Mouse (Mus musculus): ENCODE data around the gene Ano4. TPM values are rescaled to one million over a fixed set of nuclear protein-coding genes. Genes with fewer than 3 reads are reported as not detected.
A peak's percentile ranks its signal among the peaks of the same experiment; 100 is the strongest.

The Ano4 gene
- total RNA-seq, 2 experiments from 2014 or later = not detected

DNA sequence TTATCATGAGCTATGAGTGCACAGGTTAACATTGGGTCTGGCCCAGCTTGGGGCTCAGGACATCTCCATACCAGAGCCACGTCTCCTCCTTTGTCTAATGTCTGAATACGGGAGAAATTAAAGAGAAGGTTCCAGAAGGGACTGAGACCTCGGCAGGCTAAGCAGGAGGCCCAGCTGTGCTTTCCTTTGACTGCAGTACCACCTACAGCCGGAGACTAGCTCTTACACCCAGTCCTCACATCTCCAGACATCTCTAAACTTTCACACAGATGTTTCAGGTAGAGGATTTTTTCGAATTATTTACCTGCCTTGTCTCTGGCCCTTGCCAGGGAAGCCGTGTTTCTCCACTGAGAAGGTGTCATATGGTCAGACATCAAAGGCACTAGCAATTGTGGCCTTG lies 53.9 kb downstream of the Ano4 start:
- no peak for ATAC-seq (replicated peaks; ENCODE audit: poor library complexity, severe bottlenecking)

DNA sequence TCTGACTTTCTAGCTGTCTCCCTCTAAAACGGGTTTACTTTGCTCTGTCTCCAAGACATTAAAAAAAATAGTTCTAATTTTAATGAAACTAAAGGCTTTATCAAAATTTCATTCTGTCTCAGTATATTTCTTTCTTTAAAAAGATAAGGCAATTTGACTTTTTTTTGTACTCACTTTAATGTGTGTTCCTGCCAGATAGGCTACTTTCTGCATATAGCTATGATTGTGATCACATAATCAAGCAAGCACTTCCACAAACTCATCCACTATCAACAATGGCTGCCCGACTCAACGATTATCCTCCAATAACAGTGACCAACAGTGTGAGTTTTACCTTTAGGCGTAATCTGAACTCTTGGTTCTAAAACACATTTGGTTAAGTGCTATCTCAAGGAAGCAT lies 55.3 kb downstream of the Ano4 start:
- ATAC-seq (replicated peaks; ENCODE audit: poor library complexity, severe bottlenecking) = no peak

DNA sequence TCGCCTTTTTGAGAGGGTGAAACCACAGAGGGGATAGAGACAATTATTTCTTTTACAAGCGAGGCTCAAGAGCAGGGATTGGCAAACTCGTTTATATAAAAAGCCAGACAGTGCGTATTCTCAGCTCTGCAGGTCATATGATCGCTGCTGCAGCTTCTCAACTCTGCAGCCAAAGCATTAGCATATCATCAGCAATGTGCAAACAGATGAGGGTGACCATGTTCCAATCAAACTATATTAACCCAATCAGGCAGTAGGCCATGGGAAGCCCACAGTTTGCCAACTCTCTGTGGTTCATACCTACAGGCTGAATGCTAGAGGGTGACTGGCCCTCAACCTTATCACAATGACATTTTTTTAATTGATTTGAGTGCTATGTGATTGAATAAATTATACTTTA lies 64.2 kb downstream of the Ano4 start:
- no peak for ATAC-seq (replicated peaks; ENCODE audit: poor library complexity, severe bottlenecking)

DNA sequence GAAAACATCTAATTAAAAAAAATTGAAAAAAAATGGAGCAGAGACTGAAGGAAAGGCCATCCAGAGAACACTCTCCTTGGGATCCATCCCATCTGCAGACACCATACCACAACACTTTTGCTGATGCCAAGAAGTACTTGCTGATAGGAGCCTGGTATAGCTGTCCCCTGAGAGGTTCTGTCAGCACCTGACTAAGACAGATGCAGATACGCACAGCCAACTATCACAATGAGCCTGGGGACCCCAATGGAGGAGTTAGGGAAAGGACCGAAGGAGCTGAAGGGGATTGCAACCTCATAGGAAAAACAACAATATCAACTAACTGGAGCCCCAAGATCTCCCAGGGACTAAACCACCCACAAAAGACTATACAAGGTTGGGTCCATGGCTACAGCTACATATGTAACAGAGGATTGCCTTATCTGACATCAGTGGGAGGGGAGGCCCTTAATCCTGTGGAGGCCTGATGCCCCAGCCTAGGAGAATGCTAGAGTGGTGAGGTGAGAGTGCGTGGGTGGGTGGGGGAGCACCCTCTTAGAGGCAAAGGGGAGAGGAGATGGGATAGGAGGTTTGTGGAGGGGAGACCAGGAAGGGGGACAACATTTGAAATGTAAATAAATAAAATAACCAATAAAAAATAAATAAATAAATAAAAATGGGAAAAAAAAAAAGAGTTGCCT lies 71.4 kb downstream of the Ano4 start:
- no peak for ATAC-seq (replicated peaks; ENCODE audit: poor library complexity, severe bottlenecking)

DNA sequence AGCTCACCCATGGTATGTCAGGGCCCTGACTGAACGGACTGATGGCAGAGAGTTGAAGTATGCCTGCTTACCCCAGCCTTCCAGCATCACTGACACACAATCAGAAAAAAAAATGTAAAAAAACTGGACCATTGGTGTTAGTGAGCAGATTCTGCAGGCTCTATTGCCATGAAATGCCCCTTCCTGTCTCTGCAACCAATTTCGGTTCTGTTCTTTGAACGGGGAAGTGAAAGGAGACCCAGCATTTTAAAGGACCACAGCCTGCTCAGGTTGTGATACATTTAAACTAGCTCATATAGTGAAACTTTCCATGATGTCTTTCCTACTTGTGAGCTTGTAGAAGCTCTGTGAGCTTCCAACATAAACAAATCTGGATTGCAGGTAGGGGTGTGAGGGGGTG lies 77.2 kb downstream of the Ano4 start:
- ATAC-seq (replicated peaks; ENCODE audit: poor library complexity, severe bottlenecking) = peak; percentile 80

DNA sequence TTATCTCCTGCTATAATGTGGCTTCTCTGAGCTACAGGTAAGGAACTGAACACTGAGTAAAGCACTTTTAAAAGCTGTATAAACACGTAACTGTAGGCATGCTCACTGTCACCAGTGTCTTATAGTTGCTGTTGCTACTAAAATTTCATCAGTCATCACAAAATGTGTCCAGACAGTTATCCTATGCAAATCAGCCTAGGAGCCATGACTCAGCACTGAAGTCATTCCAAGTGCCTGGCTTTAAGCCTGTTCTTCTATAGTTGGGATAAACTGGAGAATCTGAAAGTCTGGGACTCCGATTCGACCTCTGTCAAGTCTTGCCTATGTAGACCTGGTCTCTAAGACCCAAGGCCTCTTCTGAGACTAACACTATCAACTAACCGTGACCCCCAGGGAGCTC lies 81.2 kb downstream of the Ano4 start:
- no peak for ATAC-seq (replicated peaks; ENCODE audit: poor library complexity, severe bottlenecking)

DNA sequence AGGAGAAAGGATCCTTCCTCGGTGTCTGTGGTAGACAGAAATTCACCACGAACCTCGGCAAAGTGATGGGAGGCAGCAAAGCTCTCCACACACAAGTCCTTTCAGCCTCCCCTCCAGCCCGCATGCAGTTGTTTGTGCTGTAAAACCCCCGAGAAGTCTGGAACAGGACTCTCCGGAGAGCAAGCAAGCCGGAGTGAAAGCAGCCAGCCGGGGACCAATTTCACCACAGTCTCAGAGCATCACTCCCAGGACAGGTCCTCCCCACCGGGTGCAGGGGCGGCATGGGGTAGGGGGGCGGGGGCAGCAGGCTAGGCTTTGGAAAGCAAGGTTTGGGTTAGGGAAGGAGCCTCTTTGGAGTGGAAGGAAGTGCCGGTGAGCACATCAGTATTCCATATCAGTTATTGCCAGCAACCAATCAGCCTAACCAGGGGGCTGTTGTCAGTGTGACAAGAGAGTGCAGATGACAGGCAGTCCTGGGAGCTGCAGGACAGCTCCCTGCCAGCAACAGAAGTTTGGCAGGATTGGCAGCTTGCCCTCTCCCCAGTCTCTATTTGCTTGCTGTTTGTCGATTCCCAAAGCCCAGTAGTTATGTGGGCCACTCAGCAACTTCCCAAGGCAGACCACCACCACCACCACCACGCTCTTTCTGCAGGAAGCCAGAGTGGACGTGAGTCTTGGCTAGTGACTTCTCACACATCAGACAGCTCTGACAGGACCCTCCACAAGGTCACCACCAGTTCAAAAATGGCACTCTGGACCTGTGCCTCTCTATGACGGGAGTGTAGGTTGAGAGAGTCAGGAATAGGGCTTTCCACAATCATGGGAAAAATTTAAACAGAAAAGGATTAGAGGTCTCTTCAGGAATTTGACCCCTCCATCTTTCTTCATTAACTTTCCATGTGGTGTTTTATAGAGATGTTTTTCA lies 86.8 kb downstream of the Ano4 start:
- no peak for ATAC-seq (replicated peaks; ENCODE audit: poor library complexity, severe bottlenecking)

DNA sequence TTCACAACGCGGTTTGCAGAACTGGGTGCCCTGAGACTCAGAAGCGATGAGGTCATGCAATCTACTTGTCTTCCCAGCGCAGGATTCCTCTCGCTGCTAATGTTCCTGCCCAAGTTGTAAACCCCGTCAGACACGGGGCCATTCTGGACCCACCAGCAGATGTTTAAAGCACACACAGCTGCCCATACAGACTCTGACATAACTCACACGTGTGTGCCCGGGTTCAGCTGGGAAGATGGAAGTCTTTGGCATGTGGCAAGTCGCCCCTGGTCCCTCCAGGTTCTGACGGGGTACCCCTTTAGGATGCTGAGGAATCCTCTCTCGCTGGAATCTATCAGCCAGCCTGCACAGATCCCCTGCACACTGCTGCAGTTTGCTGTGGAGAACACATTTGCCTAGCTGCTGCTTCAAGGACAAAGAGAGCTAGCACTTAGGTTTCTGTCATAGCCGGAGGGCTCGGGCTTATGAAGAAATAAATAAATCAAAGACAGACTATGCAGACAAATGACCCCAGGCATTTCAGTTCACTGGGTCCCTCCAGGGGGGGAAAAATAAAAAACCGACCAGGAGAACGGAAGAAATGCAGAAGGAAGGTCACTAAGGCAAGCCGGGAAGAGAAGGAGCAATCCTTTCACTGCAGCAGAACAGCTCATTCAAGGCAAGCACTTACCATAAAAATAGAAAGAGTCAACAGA lies 87.7 kb downstream of the Ano4 start:
- no peak for ATAC-seq (replicated peaks; ENCODE audit: poor library complexity, severe bottlenecking)

DNA sequence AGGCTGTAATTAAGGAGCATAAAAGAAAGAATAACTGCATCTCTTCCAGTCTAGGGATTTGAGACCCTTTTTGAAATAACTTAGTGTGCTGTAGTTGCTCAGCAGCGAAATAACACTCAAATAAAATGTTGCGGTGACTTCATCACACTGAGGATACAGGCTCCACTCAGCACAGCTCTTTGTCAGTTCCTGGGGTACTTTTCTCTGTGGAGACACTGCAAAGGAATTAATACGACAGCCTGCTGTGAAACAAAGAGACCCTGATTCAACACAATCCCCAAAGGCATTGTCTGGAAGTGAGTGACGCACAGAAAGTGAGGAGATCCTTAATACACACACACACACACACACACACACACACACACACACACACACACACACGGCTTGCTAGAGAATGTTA lies 89.8 kb downstream of the Ano4 start:
- ATAC-seq (replicated peaks; ENCODE audit: poor library complexity, severe bottlenecking) = no peak

DNA sequence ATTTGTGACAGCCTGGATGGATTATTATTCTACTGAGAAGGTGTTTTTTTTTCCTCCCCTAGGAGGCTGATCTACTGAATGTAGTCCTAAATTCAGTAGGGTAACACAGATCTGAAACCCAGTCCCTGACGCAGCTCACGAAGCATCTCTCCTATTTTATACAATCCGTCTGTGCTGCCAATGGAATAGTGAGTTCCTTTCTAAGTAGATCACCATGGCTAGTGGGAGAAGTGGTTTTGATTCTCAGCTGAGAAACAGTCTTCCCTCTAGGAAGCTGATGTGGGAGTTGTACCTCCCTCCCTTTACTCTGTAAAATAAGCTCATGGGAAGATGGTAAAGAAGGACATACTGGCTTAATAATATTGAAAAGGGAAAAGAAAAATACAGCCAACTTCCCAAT lies 90.8 kb downstream of the Ano4 start:
- ATAC-seq (replicated peaks; ENCODE audit: poor library complexity, severe bottlenecking) = no peak

DNA sequence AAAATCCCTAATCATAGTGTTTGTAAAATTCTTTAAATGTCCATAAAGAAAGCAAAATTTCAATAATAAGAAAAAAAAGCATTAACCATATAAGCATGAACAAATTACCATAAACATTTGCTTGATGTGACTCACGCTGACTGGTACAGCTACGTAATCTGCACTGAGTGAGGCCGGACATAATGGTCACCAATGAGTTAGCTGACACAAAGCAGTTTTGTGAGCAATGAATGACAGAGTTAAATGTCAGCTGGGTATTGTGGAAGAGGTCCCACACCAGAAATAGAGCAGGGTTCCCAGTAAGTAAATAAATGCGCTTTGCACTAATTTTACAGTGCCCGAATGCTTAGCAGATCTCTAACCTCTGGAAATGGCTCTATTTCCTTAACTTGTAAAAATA lies 91.9 kb downstream of the Ano4 start:
- ATAC-seq (replicated peaks; ENCODE audit: poor library complexity, severe bottlenecking) = no peak

DNA sequence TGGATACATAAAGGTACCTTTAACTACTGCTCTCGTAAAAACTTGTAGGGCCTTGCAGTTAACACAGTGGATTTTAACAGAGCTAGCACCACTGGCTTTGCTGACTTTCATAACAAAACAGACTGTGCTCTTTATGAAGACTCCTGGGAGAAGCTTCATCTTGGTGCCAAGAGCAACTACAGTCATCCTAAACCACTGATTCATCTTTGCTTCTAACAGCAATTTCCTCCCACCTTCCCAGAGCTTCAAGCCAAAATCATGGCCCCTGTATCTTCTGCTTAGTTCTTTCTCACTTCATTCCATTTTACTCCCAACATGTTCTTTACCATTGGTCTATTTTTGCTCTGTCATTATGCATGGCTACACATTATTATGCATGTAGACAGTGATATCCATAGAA lies 100.8 kb downstream of the Ano4 start:
- ATAC-seq (replicated peaks; ENCODE audit: poor library complexity, severe bottlenecking) = no peak

DNA sequence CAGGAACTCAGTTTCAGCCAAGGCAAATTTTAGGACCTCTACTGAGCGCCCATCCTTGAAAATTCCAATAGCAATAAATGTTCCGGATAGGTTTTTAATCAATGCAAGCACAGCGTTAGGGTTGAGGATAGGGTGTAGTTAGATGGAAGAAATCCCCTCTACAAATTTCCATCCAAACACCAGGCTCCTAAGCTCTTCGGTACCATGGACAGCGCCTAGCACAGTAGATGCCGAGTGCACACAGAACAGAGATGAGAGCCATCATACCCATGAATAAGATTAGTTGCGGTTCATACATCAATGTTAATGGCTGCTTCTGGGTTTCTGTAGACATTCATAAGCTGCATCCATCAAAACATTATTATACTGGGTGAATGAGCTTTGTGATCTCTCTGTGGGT lies 120.0 kb downstream of the Ano4 start:
- no peak; the same call in 1 of the 2 replicates for ATAC-seq (replicated peaks; ENCODE audit: poor library complexity, severe bottlenecking)

DNA sequence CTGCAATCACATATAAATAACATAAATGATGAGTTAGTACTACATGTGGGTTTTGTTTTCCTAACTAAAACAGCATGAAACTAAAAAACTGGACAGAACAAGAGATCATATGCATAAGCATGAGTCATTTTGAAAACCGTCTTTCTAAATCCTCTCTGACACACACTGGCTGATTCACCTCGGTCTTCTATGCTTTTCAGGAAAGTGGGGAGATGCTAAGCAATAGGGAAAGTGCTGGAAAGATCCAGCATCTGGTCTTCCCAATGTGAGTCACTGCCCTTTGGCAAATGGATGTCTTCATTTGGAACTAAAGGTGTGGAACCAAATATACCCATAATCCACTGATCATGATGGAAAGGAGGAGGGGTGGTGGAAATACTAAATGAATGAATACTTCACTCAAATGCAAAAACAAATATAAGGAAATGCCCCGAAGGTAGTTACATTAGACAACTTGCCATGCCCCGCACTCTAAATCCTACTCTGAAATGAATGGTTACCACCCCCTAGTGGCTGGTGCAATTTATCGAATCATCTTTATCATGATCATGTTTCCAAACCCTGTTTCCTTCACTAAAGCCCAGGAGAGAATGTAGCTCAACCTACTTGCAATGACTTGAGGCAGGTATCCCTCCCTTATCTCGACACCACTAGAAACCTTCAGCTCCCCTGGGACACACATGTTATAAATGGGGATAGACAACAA lies 122.1 kb downstream of the Ano4 start:
- no peak for ATAC-seq (replicated peaks; ENCODE audit: poor library complexity, severe bottlenecking)

DNA sequence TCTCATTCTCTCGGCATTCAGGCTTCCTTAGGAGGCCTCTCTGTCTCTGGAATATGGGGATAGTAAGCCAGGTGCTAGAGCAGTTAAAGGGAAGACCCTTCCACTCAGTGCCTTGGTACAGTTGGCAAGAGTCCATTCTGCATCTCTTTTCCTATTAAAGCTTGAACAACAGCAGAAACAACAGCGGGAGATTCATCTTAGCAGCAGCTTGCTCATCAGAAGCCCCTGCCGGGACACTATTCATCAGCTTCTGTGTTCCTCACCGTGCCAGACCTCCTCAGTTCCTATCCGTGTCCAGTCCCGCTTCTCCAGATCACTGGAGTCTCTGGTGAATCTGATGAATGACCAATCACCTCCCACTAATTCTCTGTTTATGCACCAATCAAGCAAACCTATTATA lies 128.5 kb downstream of the Ano4 start:
- ATAC-seq (replicated peaks; ENCODE audit: poor library complexity, severe bottlenecking) = no peak

DNA sequence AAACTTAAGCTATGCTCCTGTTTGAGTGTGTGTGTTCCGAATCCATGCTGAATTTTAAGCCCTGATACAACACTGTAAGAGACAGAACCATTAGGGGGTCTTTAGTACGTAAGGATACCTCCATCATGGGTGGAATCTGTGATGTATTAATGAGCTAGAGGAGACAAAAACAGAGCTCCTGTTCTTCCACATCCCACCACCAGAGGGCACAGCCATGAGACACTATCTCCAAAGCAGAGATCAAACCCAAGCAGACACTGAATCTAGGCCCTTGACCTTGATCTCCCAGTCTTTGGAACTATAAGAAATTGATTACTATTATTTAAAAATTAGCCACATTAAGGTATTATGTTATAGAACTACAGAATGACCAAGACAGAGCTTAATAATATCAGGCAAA lies 138.7 kb downstream of the Ano4 start:
- peak; percentile 58; the same call in 1 of the 2 replicates for ATAC-seq (replicated peaks; ENCODE audit: poor library complexity, severe bottlenecking)

DNA sequence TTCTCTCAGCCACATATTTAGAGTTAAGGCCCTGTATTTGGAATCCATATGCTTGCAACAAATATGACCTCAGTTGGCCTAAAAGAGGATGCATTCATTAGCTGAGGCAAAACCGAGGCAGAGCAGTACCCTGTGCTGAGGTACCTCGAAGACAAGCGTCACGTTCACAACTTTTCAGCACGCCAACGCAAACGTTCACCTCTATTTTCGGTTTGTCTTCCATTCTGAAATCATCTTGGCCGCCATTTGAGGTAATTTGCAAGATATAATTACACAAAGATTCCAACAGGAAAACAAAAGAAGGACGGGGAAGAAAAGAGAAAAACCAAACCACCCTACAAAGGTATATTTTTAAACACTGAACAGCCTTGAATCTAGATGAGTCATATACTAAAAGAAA lies 148.1 kb downstream of the Ano4 start:
- no peak for ATAC-seq (replicated peaks; ENCODE audit: poor library complexity, severe bottlenecking)

DNA sequence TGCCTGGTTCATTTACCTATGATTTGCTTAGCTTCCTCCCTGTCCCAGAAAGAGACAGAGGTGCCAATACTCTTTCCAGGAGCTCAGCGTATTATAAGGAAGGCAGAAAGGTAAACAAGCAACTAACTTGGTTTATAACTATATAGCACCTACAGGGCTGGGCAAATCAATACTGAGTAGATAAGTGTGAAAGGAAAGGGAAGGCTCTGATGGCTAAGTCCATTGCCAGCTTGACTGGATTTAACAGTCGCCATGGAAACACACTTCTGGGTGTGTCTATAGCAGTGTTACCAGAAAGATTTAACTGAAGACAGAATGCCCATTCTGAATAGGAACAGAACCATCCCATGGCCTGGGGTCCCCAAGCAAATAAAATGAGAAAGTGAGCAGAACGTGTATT lies 149.5 kb downstream of the Ano4 start:
- no peak for ATAC-seq (replicated peaks; ENCODE audit: poor library complexity, severe bottlenecking)

DNA sequence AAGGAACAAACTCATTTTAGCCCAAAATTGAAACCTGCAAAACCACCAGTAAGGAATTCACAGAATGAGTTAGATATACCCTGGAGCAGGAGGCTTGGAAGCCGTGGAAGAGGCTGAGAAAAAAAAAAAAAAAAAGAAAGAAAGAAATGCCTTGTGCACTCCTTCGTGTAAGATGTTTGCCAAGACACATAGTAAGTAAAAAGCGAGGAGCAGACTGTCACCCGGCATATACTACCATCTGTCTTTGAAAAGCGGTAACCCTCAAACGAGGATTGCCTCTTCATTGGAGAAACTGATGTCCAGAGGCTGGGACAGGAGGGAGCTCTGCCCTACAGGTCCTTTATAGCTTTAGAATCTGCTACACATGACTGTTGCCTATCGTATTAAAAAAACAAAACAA lies 150.1 kb downstream of the Ano4 start:
- ATAC-seq (replicated peaks; ENCODE audit: poor library complexity, severe bottlenecking) = no peak

DNA sequence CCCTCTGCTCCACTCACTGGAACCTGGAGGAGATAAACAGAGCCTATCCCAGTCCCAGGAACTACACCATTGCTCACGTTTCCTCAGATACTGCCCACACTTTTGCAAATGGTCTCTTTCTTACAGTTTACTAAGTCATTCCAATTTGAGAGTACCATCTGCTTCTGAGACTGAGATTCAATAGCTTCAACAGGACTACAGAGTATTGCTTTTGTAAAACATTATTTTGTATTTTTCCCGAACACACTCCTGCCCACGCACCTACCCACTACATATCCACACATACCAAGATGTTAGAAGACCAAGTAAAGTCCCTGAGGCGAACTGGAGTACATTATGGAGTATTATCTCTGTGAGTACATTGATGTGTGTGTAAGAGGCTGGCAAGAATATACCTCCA lies 166.6 kb downstream of the Ano4 start:
- ATAC-seq (replicated peaks; ENCODE audit: poor library complexity, severe bottlenecking) = no peak

DNA sequence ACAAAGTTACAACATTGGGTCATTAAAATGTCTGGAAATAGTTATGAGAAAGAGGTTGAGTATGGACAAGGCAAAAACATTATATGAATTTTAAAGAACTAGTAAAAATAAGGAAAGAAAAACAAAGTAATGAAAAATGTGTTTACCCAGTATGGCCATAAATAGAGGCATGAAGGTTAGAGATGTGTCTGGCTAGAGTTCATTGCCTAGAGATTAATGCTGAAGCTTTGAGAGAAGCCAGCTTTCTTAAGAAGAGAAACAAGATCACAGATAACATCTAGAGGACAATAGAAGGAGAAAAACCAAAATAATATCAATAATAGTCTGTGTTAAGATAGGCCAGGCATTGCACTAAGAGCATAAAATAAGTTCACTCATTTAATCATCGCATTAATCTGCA lies 180.0 kb downstream of the Ano4 start:
- no peak for ATAC-seq (replicated peaks; ENCODE audit: poor library complexity, severe bottlenecking)
